Mouse (Mus musculus) intestine, embryonic 15.5 days (tissue): ENCODE results near the gene Prss54. TPM values are rescaled to one million over a fixed set of nuclear protein-coding genes. Genes with fewer than 3 reads are reported as not detected.
A peak's percentile ranks its signal among the peaks of the same experiment; 100 is the strongest.

Source experiments
- ATAC-seq: fragments of 200-750 bp; cut with Nextera tagmentation; 2 replicates; pipeline ENCODE4 v1.8.0; 2017; ENCODE audit warnings: moderate TSS enrichment, moderate library complexity
- H3K27ac ChIP-seq: fragments of 300-500 bp; sonication (generic); 2 replicates; pipeline ENCODE4 v1.5.1; 2015; ENCODE audit warnings: mild to moderate bottlenecking, inconsistent platforms
- H3K27me3 ChIP-seq: fragments of 300-500 bp; sonication (generic); replicated peaks from 2 replicates; pipeline ENCODE4 v1.6.1; 2015; ENCODE audit warnings: inconsistent platforms
- H3K36me3 ChIP-seq: fragments of 300-500 bp; sonication (generic); 2 replicates; pipeline ENCODE4 v1.6.1; 2015; ENCODE audit warnings: inconsistent platforms
- H3K4me1 ChIP-seq: fragments of 300-500 bp; sonication (generic); replicated peaks from 2 replicates; pipeline ENCODE4 v1.6.1; 2015; ENCODE audit warnings: inconsistent platforms
- H3K4me2 ChIP-seq: fragments of 300-500 bp; sonication (generic); replicated peaks from 2 replicates; pipeline ENCODE4 v1.6.1; 2015; ENCODE audit warnings: mild to moderate bottlenecking, inconsistent platforms
- H3K4me3 ChIP-seq: fragments of 300-500 bp; sonication (generic); replicated peaks from 2 replicates; pipeline ENCODE4 v1.5.1; 2015; ENCODE audit warnings: inconsistent platforms
- H3K9ac ChIP-seq: fragments of 300-500 bp; sonication (generic); 2 replicates; pipeline ENCODE4 v1.6.1; 2015; ENCODE audit warnings: inconsistent platforms
- H3K9me3 ChIP-seq: fragments of 300-500 bp; sonication (generic); 2 replicates; pipeline ENCODE4 v1.6.1; 2016; ENCODE audit warnings: inconsistent platforms
- WGBS: fragments of 180-500 bp; shearing (Covaris S2); methylation state at CpG from one replicate; pipeline ENCODE4 v1.1.7; 2015; 5-methylcytosine and 5-hydroxymethylcytosine counted together
- polyA plus RNA-seq: library from polyadenylated mRNA; unstranded; fragments of >200 nt; fragmentation: Nextera tagmentation; extraction: Ambion mirVana; gene quantifications from 2 replicates; pipeline ENCODE4 v1.2.1, GENCODE M21; 2015

Prss54 gene
- polyA plus RNA-seq, 1 experiment from 2014 or later: not detected

GRCm38 (mm10) chr8:95547931-95548330 is 28.2 kb downstream of the Prss54 start:
- H3K9ac ChIP-seq: no peak overlapping the region
- H3K27me3 ChIP-seq: no peaks in the 10 kb centered on the region
- H3K4me1 ChIP-seq: no peaks in the 10 kb centered on the region
- 62% methylated on average over 8 of the region's 8 CpGs for WGBS
- ATAC-seq: no peak
- H3K9me3 ChIP-seq: no peaks in the 10 kb centered on the region
- H3K4me3 ChIP-seq: no peak overlapping the region
- no peak overlapping the region for H3K27ac ChIP-seq
- no peak overlapping the region for H3K4me2 ChIP-seq
- no peaks in the 10 kb centered on the region for H3K36me3 ChIP-seq

GRCm38 (mm10) chr8:95546986-95547385 is 29.2 kb downstream of the Prss54 start:
- Histone ChIP-seq H3K4me2 (no peak overlapping the region), H3K4me3 (no peak overlapping the region), H3K36me3 (no peaks in the 10 kb centered on the region), H3K9me3 (no peaks in the 10 kb centered on the region), H3K27ac (no peak overlapping the region), H3K27me3 (no peaks in the 10 kb centered on the region), H3K4me1 (no peaks in the 10 kb centered on the region), H3K9ac (no peak overlapping the region)
- ATAC-seq: no peak
- 85% methylated on average over 4 of the region's 4 CpGs for WGBS

GRCm38 (mm10) chr8:95545815-95546214 is 30.3 kb downstream of the Prss54 start:
- Histone ChIP-seq H3K4me1 (no peaks in the 10 kb centered on the region), H3K4me3 (no peak overlapping the region), H3K9me3 (no peaks in the 10 kb centered on the region), H3K9ac (no peak overlapping the region), H3K27me3 (no peaks in the 10 kb centered on the region), H3K4me2 (no peak overlapping the region), H3K27ac (no peak overlapping the region), H3K36me3 (no peaks in the 10 kb centered on the region)
- WGBS: 76% methylated on average over 17 of the region's 17 CpGs
- ATAC-seq: no peak

GRCm38 (mm10) chr8:95543065-95543464 is 33.1 kb downstream of the Prss54 start:
- Histone ChIP-seq H3K4me1 (no peaks in the 10 kb centered on the region), H3K9ac (no peak overlapping the region), H3K36me3 (no peaks in the 10 kb centered on the region), H3K27ac (no peak overlapping the region), H3K9me3 (no peaks in the 10 kb centered on the region), H3K4me3 (no peak overlapping the region), H3K4me2 (no peak overlapping the region), H3K27me3 (no peaks in the 10 kb centered on the region)
- 86% methylated on average over 3 of the region's 3 CpGs for WGBS
- ATAC-seq: no peak

GRCm38 (mm10) chr8:95542191-95542590 is 33.9 kb downstream of the Prss54 start:
- ATAC-seq: no peak
- H3K27ac ChIP-seq: no peak overlapping the region
- H3K4me3 ChIP-seq: no peak overlapping the region
- H3K4me1 ChIP-seq: no peaks in the 10 kb centered on the region
- H3K9me3 ChIP-seq: no peaks in the 10 kb centered on the region
- no peak overlapping the region for H3K4me2 ChIP-seq
- WGBS: 84% methylated on average over 6 of the region's 6 CpGs
- no peaks in the 10 kb centered on the region for H3K27me3 ChIP-seq
- no peaks in the 10 kb centered on the region for H3K36me3 ChIP-seq
- no peak overlapping the region for H3K9ac ChIP-seq

GRCm38 (mm10) chr8:95539487-95539886 is 36.7 kb downstream of the Prss54 start:
- H3K4me2 ChIP-seq: no peak overlapping the region
- ATAC-seq: no peak
- H3K36me3 ChIP-seq: no peaks in the 10 kb centered on the region
- H3K27me3 ChIP-seq: no peaks in the 10 kb centered on the region
- no peaks in the 10 kb centered on the region for H3K4me1 ChIP-seq
- no peak overlapping the region for H3K9ac ChIP-seq
- no peaks in the 10 kb centered on the region for H3K9me3 ChIP-seq
- WGBS: 76% methylated on average over 5 of the region's 5 CpGs
- H3K27ac ChIP-seq: no peak overlapping the region
- no peak overlapping the region for H3K4me3 ChIP-seq

GRCm38 (mm10) chr8:95533584-95534387 is 42.4 kb downstream of the Prss54 start, which contains the start of gene Ccdc113:
TSS of gene Ccdc113 (plus strand) at chr8:95534085.
- WGBS: 6% methylated on average over 33 of the region's 33 CpGs

GRCm38 (mm10) chr8:95532206-95532605 is 43.9 kb downstream of the Prss54 start:
- Histone ChIP-seq H3K9me3 (no peaks in the 10 kb centered on the region), H3K9ac (no peak overlapping the region), H3K36me3 (no peaks in the 10 kb centered on the region), H3K4me1 (peaks cover 5% of the 10 kb centered on the region; the same call in 1 of the 2 replicates), H3K27me3 (no peaks in the 10 kb centered on the region), H3K27ac (no peak overlapping the region), H3K4me2 (no peak overlapping the region), H3K4me3 (no peak overlapping the region)
- no peak for ATAC-seq
- WGBS: 58% methylated on average over 4 of the region's 4 CpGs

More at GRCm38 (mm10) chr8:95533584-95534387, 42.4 kb downstream of the Prss54 start, which contains the start of gene Ccdc113:
- peak within 1 kb of the TSS; percentile 85 for H3K4me2 ChIP-seq
- peak within 1 kb of the TSS; percentile 40 for H3K4me3 ChIP-seq
- no peaks in the 10 kb centered on the region for H3K36me3 ChIP-seq
- no peaks in the 10 kb centered on the region for H3K9me3 ChIP-seq
- peak; percentile 92 for ATAC-seq
- peak within 1 kb of the TSS; percentile 36; the same call in 1 of the 2 replicates for H3K9ac ChIP-seq
- H3K27me3 ChIP-seq: no peaks in the 10 kb centered on the region
- H3K27ac ChIP-seq: no peak within 1 kb of the TSS
- H3K4me1 ChIP-seq: peaks cover 5% of the 10 kb centered on the region; the same call in 1 of the 2 replicates

GRCm38 (mm10) chr8:95528750-95529310 is 47.3 kb downstream of the Prss54 start:
- H3K27me3 ChIP-seq: no peaks in the 10 kb centered on the region
- H3K9me3 ChIP-seq: no peaks in the 10 kb centered on the region
- no peak overlapping the region for H3K27ac ChIP-seq
- no peak overlapping the region for H3K4me3 ChIP-seq
- no peaks in the 10 kb centered on the region; the same call in 1 of the 2 replicates for H3K4me1 ChIP-seq
- WGBS: 62% methylated on average over 9 of the region's 9 CpGs
- H3K4me2 ChIP-seq: no peak overlapping the region
- H3K36me3 ChIP-seq: no peaks in the 10 kb centered on the region
- no peak overlapping the region for H3K9ac ChIP-seq
- no peak for ATAC-seq

GRCm38 (mm10) chr8:95528194-95528593 is 47.9 kb downstream of the Prss54 start:
- WGBS: 87% methylated on average over 10 of the region's 10 CpGs
- Histone ChIP-seq H3K27ac (no peak overlapping the region), H3K9ac (no peak overlapping the region), H3K4me3 (no peak overlapping the region), H3K9me3 (no peaks in the 10 kb centered on the region), H3K4me1 (no peaks in the 10 kb centered on the region), H3K4me2 (no peak overlapping the region), H3K36me3 (no peaks in the 10 kb centered on the region), H3K27me3 (no peaks in the 10 kb centered on the region)
- ATAC-seq: no peak

GRCm38 (mm10) chr8:95523991-95524390 is 52.1 kb downstream of the Prss54 start:
- Histone ChIP-seq H3K36me3 (no peaks in the 10 kb centered on the region), H3K4me1 (no peaks in the 10 kb centered on the region), H3K4me3 (no peak overlapping the region), H3K27ac (no peak overlapping the region), H3K27me3 (no peaks in the 10 kb centered on the region), H3K9me3 (no peaks in the 10 kb centered on the region), H3K9ac (no peak overlapping the region), H3K4me2 (no peak overlapping the region)
- ATAC-seq: no peak
- 90% methylated on average over 4 of the region's 4 CpGs for WGBS

- 88% methylated on average over 6 of the region's 6 CpGs for WGBS
- Histone ChIP-seq H3K4me2 (no peak overlapping the region), H3K4me3 (no peak overlapping the region), H3K27me3 (no peaks in the 10 kb centered on the region), H3K9ac (no peak overlapping the region), H3K36me3 (no peaks in the 10 kb centered on the region), H3K27ac (no peak overlapping the region), H3K9me3 (no peaks in the 10 kb centered on the region), H3K4me1 (no peaks in the 10 kb centered on the region)
- no peak for ATAC-seq
These were observed 59.2 kb downstream of the Prss54 start for GRCm38 (mm10) chr8:95516928-95517327.

GRCm38 (mm10) chr8:95513219-95513618 is 62.9 kb downstream of the Prss54 start:
- H3K9ac ChIP-seq: no peak overlapping the region
- H3K4me2 ChIP-seq: no peak overlapping the region
- H3K9me3 ChIP-seq: no peaks in the 10 kb centered on the region
- no peaks in the 10 kb centered on the region for H3K36me3 ChIP-seq
- H3K4me3 ChIP-seq: no peak overlapping the region
- H3K27ac ChIP-seq: no peak overlapping the region
- ATAC-seq: no peak
- H3K4me1 ChIP-seq: no peaks in the 10 kb centered on the region
- no peaks in the 10 kb centered on the region for H3K27me3 ChIP-seq
- 71% methylated on average over 4 of the region's 4 CpGs for WGBS
